Mouse (Mus musculus): ENCODE measurements at regions not wholly inside any gene's neighbourhood (a gene's known extent, or its start where the extent isn't known, plus 50 kb on each side); places are given as distances from the start of the nearest gene placed in this dataset.

DNA sequence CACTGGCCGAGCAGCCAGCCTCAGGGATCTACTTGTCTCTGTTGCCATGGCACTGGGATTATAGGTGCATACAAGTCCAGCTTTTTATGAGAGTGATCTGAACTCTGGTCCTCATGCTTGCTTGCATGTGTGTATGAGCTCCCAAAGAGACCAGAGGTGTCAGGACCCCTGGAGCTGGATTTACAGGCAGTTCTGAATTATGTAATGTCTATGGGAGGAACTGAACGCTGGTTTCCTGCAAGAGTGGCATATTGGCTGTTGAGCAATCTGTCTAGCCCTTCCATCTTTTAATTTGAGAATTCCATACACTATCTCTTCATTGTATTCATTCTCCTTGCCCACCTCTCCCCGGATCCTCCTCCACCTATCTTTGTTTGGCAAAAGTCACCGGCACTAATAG, 102.5 kb upstream of the Tmem178 start:
- no peak for TF ChIP-seq CTCF (IDR thresholded peaks at IDR 0.05; ENCODE audit: low read depth, low read length)
- no peak for TF ChIP-seq POLR2A (IDR thresholded peaks at IDR 0.05; ENCODE audit: extremely low read depth, insufficient read depth, low read length)

All from liver, adult 2 months (tissue).